Mouse (Mus musculus): Measurements from ENCODE around the gene Akt3. TPM values are rescaled to one million over a fixed set of nuclear protein-coding genes. Genes with fewer than 3 reads are reported as not detected.

Akt3 gene
- polyA plus RNA-seq, 1 experiment = 44.3 TPM

DNA sequence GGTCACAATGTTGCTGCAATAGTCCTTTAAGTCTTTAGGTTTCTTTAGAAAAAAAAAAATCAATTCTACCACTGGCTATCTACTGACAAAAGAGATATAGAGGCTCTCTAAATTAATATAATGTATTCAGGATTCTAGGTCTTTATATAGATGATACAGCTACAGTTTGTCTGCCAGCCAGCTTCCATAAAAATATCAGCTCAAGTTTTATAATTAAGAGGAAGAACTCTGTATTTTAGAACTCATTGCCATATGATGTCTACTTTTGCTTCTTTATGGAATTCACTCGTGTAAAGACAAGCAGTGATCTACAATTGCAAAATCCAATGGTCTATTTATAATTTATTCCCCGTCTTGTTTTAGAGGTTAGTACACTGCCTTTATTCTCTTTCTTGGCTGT, 188.8 kb downstream of the Akt3 start:
- Histone ChIP-seq H3K4me3 (ENCODE audit: low read depth, low read length) (no peak overlapping the region), H3K27me3 (ENCODE audit: control insufficient read depth, insufficient read depth, low read length, poor library complexity, severe bottlenecking) (no peaks in the 10 kb centered on the region), H3K4me1 (ENCODE audit: control insufficient read depth, insufficient read depth, low read length) (no peaks in the 10 kb centered on the region), H3K27ac (ENCODE audit: insufficient read depth, low read length) (no peak overlapping the region), H3K9ac (ENCODE audit: low read depth, poor library complexity, severe bottlenecking) (no peak overlapping the region), H3K36me3 (ENCODE audit: control insufficient read depth, insufficient read depth, low read length, poor library complexity, severe bottlenecking) (no peaks in the 10 kb centered on the region), H3K9me3 (replicated peaks; ENCODE audit: control insufficient read depth, insufficient read depth, low read length, poor library complexity, severe bottlenecking) (no peaks in the 10 kb centered on the region)
- TF ChIP-seq EP300 (IDR thresholded peaks at IDR 0.05; ENCODE audit: insufficient read depth, low read depth, low read length) (no peak), POLR2A (IDR thresholded peaks at IDR 0.05; ENCODE audit: insufficient read depth, low read length) (no peak), CTCF (IDR thresholded peaks at IDR 0.05; ENCODE audit: low read depth, low read length) (no peak)

DNA sequence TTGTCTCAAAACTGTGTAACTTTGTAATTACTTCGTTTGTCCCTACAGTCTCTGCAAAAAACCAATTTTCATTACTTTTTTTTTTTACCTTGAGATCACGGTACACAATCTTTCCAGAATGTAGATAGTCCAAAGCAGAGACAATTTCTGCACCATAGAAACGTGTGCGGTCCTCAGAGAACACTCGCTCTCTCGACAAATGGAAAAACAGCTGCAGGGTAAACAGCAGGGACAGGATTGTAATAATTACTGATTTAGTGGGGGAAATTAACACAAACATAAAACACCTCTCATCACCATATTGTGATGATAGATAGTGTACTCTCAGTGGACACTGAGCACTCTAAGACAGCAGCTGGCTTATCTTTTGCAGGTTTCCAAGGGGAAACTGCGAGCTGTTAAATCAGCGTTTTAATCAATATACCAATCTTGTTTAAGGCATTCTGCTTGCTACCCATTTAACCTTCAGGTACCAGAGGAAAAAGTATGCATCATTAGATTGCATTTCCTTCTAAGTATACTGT, 190.8 kb downstream of the Akt3 start:
- H3K9ac ChIP-seq (ENCODE audit: low read depth, poor library complexity, severe bottlenecking) = no peak overlapping the region

DNA sequence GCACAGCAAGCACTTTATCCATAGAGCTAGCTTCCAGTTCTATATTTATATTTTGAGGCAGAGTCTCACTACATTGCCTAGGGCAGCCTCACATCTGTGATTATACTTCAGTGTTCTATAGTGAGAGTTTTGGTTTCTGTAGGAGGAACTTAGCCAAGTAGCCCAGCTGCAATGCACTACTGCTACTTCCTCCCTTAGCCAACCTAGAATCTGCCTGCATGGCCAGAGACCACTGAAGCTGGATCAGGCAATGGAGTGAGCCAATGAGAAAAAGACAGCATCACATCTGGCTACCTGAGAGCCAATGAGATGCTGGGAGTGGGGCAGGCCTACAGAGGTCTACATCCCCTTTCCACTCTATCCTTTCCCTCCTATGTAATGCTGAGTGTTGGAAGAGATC, 192.3 kb downstream of the Akt3 start:
- Histone ChIP-seq H3K4me1 (ENCODE audit: control insufficient read depth, insufficient read depth, low read length) (no peaks in the 10 kb centered on the region), H3K27me3 (ENCODE audit: control insufficient read depth, insufficient read depth, low read length, poor library complexity, severe bottlenecking) (no peaks in the 10 kb centered on the region), H3K4me3 (ENCODE audit: low read depth, low read length) (no peak overlapping the region), H3K36me3 (ENCODE audit: control insufficient read depth, insufficient read depth, low read length, poor library complexity, severe bottlenecking) (no peaks in the 10 kb centered on the region), H3K9me3 (replicated peaks; ENCODE audit: control insufficient read depth, insufficient read depth, low read length, poor library complexity, severe bottlenecking) (no peaks in the 10 kb centered on the region), H3K9ac (ENCODE audit: low read depth, poor library complexity, severe bottlenecking) (no peak overlapping the region), H3K27ac (ENCODE audit: insufficient read depth, low read length) (no peak overlapping the region)
- no peak for TF ChIP-seq CTCF (IDR thresholded peaks at IDR 0.05; ENCODE audit: low read depth, low read length)
- no peak for TF ChIP-seq POLR2A (IDR thresholded peaks at IDR 0.05; ENCODE audit: insufficient read depth, low read length)

More for the DNA sequence above, 190.8 kb downstream of the Akt3 start:
- no peaks in the 10 kb centered on the region for H3K4me1 ChIP-seq (ENCODE audit: control insufficient read depth, insufficient read depth, low read length)
- no peak overlapping the region for H3K4me3 ChIP-seq (ENCODE audit: low read depth, low read length)
- no peaks in the 10 kb centered on the region for H3K36me3 ChIP-seq (ENCODE audit: control insufficient read depth, insufficient read depth, low read length, poor library complexity, severe bottlenecking)
- no peak overlapping the region for H3K27ac ChIP-seq (ENCODE audit: insufficient read depth, low read length)
- no peaks in the 10 kb centered on the region for H3K9me3 ChIP-seq (replicated peaks; ENCODE audit: control insufficient read depth, insufficient read depth, low read length, poor library complexity, severe bottlenecking)
- no peaks in the 10 kb centered on the region for H3K27me3 ChIP-seq (ENCODE audit: control insufficient read depth, insufficient read depth, low read length, poor library complexity, severe bottlenecking)
- no peak for TF ChIP-seq EP300 (IDR thresholded peaks at IDR 0.05; ENCODE audit: insufficient read depth, low read depth, low read length)
- no peak for TF ChIP-seq POLR2A (IDR thresholded peaks at IDR 0.05; ENCODE audit: insufficient read depth, low read length)
- no peak for TF ChIP-seq CTCF (IDR thresholded peaks at IDR 0.05; ENCODE audit: low read depth, low read length)

DNA sequence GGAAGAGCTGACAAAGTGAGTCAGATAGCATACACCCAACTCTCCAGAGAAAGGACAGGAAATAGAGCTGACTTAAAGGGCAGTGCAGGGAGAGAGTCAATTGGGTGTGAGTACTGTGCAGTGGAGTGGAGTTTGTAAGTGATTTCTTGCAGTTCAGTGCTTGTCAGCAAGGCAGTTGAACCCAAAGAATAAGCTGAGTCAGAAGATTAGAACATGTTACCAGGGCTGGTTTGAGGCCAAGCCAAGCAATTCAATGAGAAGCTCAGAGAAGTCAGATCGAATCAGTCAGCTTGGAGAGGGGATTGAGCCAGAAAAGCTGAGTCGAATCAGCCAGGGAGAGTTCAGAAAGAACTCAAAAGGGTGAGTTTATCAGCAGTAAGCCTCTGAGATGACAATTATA, 196.2 kb downstream of the Akt3 start:
- Histone ChIP-seq H3K36me3 (ENCODE audit: control insufficient read depth, insufficient read depth, low read length, poor library complexity, severe bottlenecking) (no peaks in the 10 kb centered on the region), H3K9me3 (replicated peaks; ENCODE audit: control insufficient read depth, insufficient read depth, low read length, poor library complexity, severe bottlenecking) (no peaks in the 10 kb centered on the region), H3K4me3 (ENCODE audit: low read depth, low read length) (no peak overlapping the region), H3K4me1 (ENCODE audit: control insufficient read depth, insufficient read depth, low read length) (no peaks in the 10 kb centered on the region), H3K27me3 (ENCODE audit: control insufficient read depth, insufficient read depth, low read length, poor library complexity, severe bottlenecking) (no peaks in the 10 kb centered on the region), H3K9ac (ENCODE audit: low read depth, poor library complexity, severe bottlenecking) (no peak overlapping the region), H3K27ac (ENCODE audit: insufficient read depth, low read length) (no peak overlapping the region)
- TF ChIP-seq CTCF (IDR thresholded peaks at IDR 0.05; ENCODE audit: low read depth, low read length) (no peak), EP300 (IDR thresholded peaks at IDR 0.05; ENCODE audit: insufficient read depth, low read depth, low read length) (no peak), POLR2A (IDR thresholded peaks at IDR 0.05; ENCODE audit: insufficient read depth, low read length) (no peak)

DNA sequence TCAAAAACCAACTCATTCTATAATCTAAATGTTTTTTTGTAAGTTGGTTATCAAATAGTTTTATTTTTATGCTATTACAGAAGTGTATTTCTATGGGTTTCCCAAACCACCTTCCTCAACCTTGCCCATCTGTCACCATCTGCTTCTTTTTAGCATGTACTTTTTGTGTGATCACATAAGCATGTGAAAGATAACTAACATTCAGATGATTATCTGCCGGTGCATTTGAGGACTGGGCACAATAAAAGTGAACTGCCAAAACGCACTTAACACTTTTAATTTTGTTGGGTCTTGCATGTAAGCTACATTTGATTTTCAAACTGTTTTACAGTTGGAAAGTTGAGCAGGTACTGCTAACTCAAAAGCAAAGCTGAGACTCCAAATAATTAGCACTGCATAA, 203.1 kb downstream of the Akt3 start:
- no peak for TF ChIP-seq POLR2A (IDR thresholded peaks at IDR 0.05; ENCODE audit: insufficient read depth, low read length)
- no peak for TF ChIP-seq EP300 (IDR thresholded peaks at IDR 0.05; ENCODE audit: insufficient read depth, low read depth, low read length)
- no peak for TF ChIP-seq CTCF (IDR thresholded peaks at IDR 0.05; ENCODE audit: low read depth, low read length)
- no peaks in the 10 kb centered on the region for H3K36me3 ChIP-seq (ENCODE audit: control insufficient read depth, insufficient read depth, low read length, poor library complexity, severe bottlenecking)
- H3K9ac ChIP-seq (ENCODE audit: low read depth, poor library complexity, severe bottlenecking) = no peak overlapping the region
- no peak overlapping the region for H3K4me3 ChIP-seq (ENCODE audit: low read depth, low read length)
- H3K9me3 ChIP-seq (replicated peaks; ENCODE audit: control insufficient read depth, insufficient read depth, low read length, poor library complexity, severe bottlenecking) = no peaks in the 10 kb centered on the region
- H3K27ac ChIP-seq (ENCODE audit: insufficient read depth, low read length) = no peak overlapping the region
- H3K27me3 ChIP-seq (ENCODE audit: control insufficient read depth, insufficient read depth, low read length, poor library complexity, severe bottlenecking) = no peaks in the 10 kb centered on the region
- H3K4me1 ChIP-seq (ENCODE audit: control insufficient read depth, insufficient read depth, low read length) = no peaks in the 10 kb centered on the region

DNA sequence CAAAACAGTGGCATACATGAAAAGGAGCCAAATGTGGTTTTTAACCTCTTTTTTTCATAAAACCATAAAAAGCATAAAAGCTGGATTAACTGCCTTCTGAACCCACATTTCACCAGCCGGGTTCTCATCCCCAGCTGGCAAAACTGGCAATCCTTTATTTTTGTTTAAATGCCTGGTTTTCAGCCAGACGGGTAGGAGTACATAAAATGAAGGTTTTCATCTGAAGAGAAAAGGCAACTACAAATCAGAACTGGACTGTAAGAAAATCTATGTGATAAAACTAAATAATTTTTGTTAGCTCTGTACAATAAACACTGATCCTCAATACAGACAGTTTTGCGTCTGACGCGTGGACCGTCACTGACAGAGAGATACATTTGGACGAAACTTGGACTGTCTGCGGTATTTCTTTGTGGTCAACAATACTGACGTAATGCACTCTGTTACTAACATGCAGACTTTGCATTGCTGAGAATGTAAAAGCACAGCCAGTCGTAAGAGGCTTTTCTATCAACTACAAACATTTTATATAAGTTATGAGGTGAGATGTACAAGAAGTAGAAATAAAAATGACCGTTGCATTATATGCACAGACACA, 206.5 kb downstream of the Akt3 start:
- Histone ChIP-seq H3K4me1 (ENCODE audit: control insufficient read depth, insufficient read depth, low read length) (no peaks in the 10 kb centered on the region), H3K9me3 (replicated peaks; ENCODE audit: control insufficient read depth, insufficient read depth, low read length, poor library complexity, severe bottlenecking) (no peaks in the 10 kb centered on the region), H3K4me3 (ENCODE audit: low read depth, low read length) (no peak overlapping the region), H3K36me3 (ENCODE audit: control insufficient read depth, insufficient read depth, low read length, poor library complexity, severe bottlenecking) (no peaks in the 10 kb centered on the region), H3K27me3 (ENCODE audit: control insufficient read depth, insufficient read depth, low read length, poor library complexity, severe bottlenecking) (no peaks in the 10 kb centered on the region), H3K9ac (ENCODE audit: low read depth, poor library complexity, severe bottlenecking) (no peak overlapping the region), H3K27ac (ENCODE audit: insufficient read depth, low read length) (no peak overlapping the region)
- TF ChIP-seq EP300 (IDR thresholded peaks at IDR 0.05; ENCODE audit: insufficient read depth, low read depth, low read length) (no peak), CTCF (IDR thresholded peaks at IDR 0.05; ENCODE audit: low read depth, low read length) (no peak), POLR2A (IDR thresholded peaks at IDR 0.05; ENCODE audit: insufficient read depth, low read length) (no peak)
